Comparison of ENCODE assay signal across 8 mouse cellular contexts in the genomic region with DNA sequence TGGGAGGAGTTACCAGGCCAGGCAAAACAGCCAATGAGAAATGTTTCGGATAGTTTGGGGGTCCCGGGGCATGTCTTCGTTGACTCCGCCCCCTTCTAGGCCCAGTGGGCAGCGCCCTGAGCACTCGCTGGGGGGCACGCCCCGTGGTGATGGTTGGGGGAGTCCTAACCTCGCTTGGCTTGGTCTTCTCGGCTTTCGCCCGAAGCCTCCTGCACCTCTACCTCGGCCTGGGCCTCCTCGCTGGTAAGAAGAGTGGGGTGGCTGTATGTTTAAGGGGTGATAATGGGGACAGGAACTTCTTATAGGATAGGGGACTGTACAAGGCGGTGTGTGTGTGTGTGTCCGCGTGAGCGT. TPM values are rescaled to one million over a fixed set of nuclear protein-coding genes. Genes with fewer than 3 reads are reported as not detected.
DNase-seq lines count a peak whose midpoint lies in the region; ATAC-seq and TF ChIP-seq lines count a peak whose summit lies in the region.
"Had no signal": no experiment of that assay in that cellular context is flagged by ENCODE, and none has a peak within 500 bp of the region (broad histone marks: within the 10 kb centered on the region; RNA-seq: fewer than 3 reads in every experiment).

No protein-coding gene starts in this region.

- no peak for TF ChIP-seq CTCF in lung, embryonic 14.5 days (IDR thresholded peaks at IDR 0.05; ENCODE audit: low read depth)

- H3K9me3 ChIP-seq in lung, embryonic 14.5 days (ENCODE audit: low read depth, low read length) = no peaks in the 10 kb centered on the region
- no peaks in the 10 kb centered on the region for H3K9me3 ChIP-seq in forebrain, embryonic 16.5 days (ENCODE audit: control insufficient read depth, low read length)
- no peaks in the 10 kb centered on the region for H3K9me3 ChIP-seq in limb, embryonic 14.5 days (ENCODE audit: control insufficient read depth, low read length)
- no peaks in the 10 kb centered on the region for H3K9me3 ChIP-seq in stomach, embryonic 15.5 days

- H3K27me3 ChIP-seq in lung, embryonic 14.5 days (ENCODE audit: insufficient read depth, low read length) = peaks cover 36% of the 10 kb centered on the region
- H3K27me3 ChIP-seq in forebrain, embryonic 16.5 days (replicated peaks; ENCODE audit: control insufficient read depth, insufficient read depth, low read length) = peaks cover 44% of the 10 kb centered on the region
- H3K27me3 ChIP-seq in limb, embryonic 14.5 days (ENCODE audit: control insufficient read depth, insufficient read depth, low read length) = peaks cover 39% of the 10 kb centered on the region
- peaks cover 31% of the 10 kb centered on the region for H3K27me3 ChIP-seq in stomach, embryonic 15.5 days (replicated peaks)

- H3K4me2 ChIP-seq in lung, embryonic 14.5 days = peak overlapping the region; percentile 61
- peak overlapping the region; percentile 65 for H3K4me2 ChIP-seq in forebrain, embryonic 16.5 days (ENCODE audit: low read length)
- H3K4me2 ChIP-seq in limb, embryonic 14.5 days (replicated peaks; ENCODE audit: low read depth, low read length, severe bottlenecking) = peak overlapping the region; percentile 56
- peak overlapping the region; percentile 67 for H3K4me2 ChIP-seq in stomach, embryonic 15.5 days

- H3K36me3 ChIP-seq in lung, embryonic 14.5 days (ENCODE audit: insufficient read depth) = no peaks in the 10 kb centered on the region
- peaks cover 4% of the 10 kb centered on the region; the same call in 1 of the 2 replicates for H3K36me3 ChIP-seq in forebrain, embryonic 16.5 days (ENCODE audit: control insufficient read depth, insufficient read depth)
- H3K36me3 ChIP-seq in limb, embryonic 14.5 days (ENCODE audit: control insufficient read depth, insufficient read depth, low read length) = peaks cover 6% of the 10 kb centered on the region
- no peaks in the 10 kb centered on the region for H3K36me3 ChIP-seq in stomach, embryonic 15.5 days

- TF ChIP-seq POLR2A in limb, embryonic 14.5 days (IDR thresholded peaks at IDR 0.05; ENCODE audit: borderline replicate concordance, extremely low read depth, insufficient read depth, insufficient read length) = no peak

- H3K4me1 ChIP-seq in lung, embryonic 14.5 days (ENCODE audit: insufficient read depth) = 0 out of 2 replicates have a peak, but pooled peaks cover 8% of the 10 kb centered on the region
- H3K4me1 ChIP-seq in forebrain, embryonic 16.5 days (replicated peaks; ENCODE audit: control insufficient read depth, insufficient read depth, low read length) = peaks cover 31% of the 10 kb centered on the region
- H3K4me1 ChIP-seq in limb, embryonic 14.5 days (ENCODE audit: control insufficient read depth, insufficient read depth, low read length) = peaks cover 16% of the 10 kb centered on the region
- H3K4me1 ChIP-seq in stomach, embryonic 15.5 days = peaks cover 21% of the 10 kb centered on the region

- no peak overlapping the region for H3K27ac ChIP-seq in lung, embryonic 14.5 days (ENCODE audit: low read depth)
- no peak overlapping the region for H3K27ac ChIP-seq in forebrain, embryonic 16.5 days (ENCODE audit: low read length)
- no peak overlapping the region for H3K27ac ChIP-seq in limb, embryonic 14.5 days (replicated peaks; ENCODE audit: low read depth, low read length)
- no peak overlapping the region for H3K27ac ChIP-seq in stomach, embryonic 15.5 days

- DNase-seq in lung, embryonic 14.5 days = no peak
- DNase-seq in lung, postnatal 25 days (ENCODE audit: low spot score) = no peak
- no peak for DNase-seq in limb, embryonic 14.5 days (ENCODE audit: low spot score)
- DNase-seq in adipocyte (ENCODE audit: low spot score) = no peak
- DNase-seq in adrenal gland, adult 2 months = no peak
- DNase-seq: adrenal gland, adult 8-10 months had no signal

- ATAC-seq in lung, embryonic 14.5 days (ENCODE audit: insufficient read depth) = no peak
- no peak for ATAC-seq in forebrain, embryonic 16.5 days
- ATAC-seq in limb, embryonic 14.5 days (ENCODE audit: low FRiP score, low read depth) = 0 out of 2 replicates have a peak, but pooled peaks have one; percentile 25
- ATAC-seq in stomach, embryonic 15.5 days (ENCODE audit: insufficient read depth, low FRiP score, low read depth) = no peak

- H3K4me3 ChIP-seq in lung, embryonic 14.5 days (ENCODE audit: low read depth, low read length) = peak overlapping the region; percentile 31; the same call in 1 of the 2 replicates
- H3K4me3 ChIP-seq in forebrain, embryonic 16.5 days (replicated peaks; ENCODE audit: low read length) = peak overlapping the region; percentile 42
- H3K4me3 ChIP-seq in limb, embryonic 14.5 days (replicated peaks; ENCODE audit: low read length) = peak overlapping the region; percentile 33
- no peak overlapping the region for H3K4me3 ChIP-seq in stomach, embryonic 15.5 days (replicated peaks)

- 7% methylated on average over 18 of the region's 18 CpGs for WGBS in lung, embryonic 14.5 days
- 5% methylated on average over 18 of the region's 18 CpGs for WGBS in forebrain, embryonic 16.5 days
- 6% methylated on average over 13 of the region's 18 CpGs for WGBS in limb, embryonic 14.5 days
- WGBS in stomach, embryonic 15.5 days = 8% methylated on average over 18 of the region's 18 CpGs

- H3K9ac ChIP-seq in lung, embryonic 14.5 days = no peak overlapping the region
- no peak overlapping the region for H3K9ac ChIP-seq in forebrain, embryonic 16.5 days (replicated peaks; ENCODE audit: low read depth, low read length)
- H3K9ac ChIP-seq in limb, embryonic 14.5 days (ENCODE audit: low read depth, low read length, severe bottlenecking) = no peak overlapping the region
- no peak overlapping the region for H3K9ac ChIP-seq in stomach, embryonic 15.5 days

RNA-seq across cellular contexts. Expression of a gene that starts 2.3 kb away (rescaled TPM):
- polyA plus RNA-seq in lung, embryonic 14.5 days (2014; fragmentation: Nextera tagmentation; extraction: Ambion mirVana) = 0.23 and 0.63 TPM in 2 replicates
- polyA plus RNA-seq in forebrain, embryonic 16.5 days (2015; fragmentation: Nextera tagmentation; extraction: Ambion mirVana) = 3.1 and 4.8 TPM in 2 replicates
- 0.79 and 1.3 TPM in 2 replicates for polyA plus RNA-seq in limb, embryonic 14.5 days (2012; rRNA removed)
- polyA plus RNA-seq in limb, embryonic 14.5 days (2014; fragmentation: Nextera tagmentation; extraction: Ambion mirVana) = 0.21 and 0.47 TPM in 2 replicates
- 1.4 and 2.4 TPM in 2 replicates for polyA plus RNA-seq in stomach, embryonic 15.5 days (2015; fragmentation: Nextera tagmentation; extraction: Ambion mirVana)
- under 1 TPM in 1 of 2 experiments, not detected in 1; 0.73 TPM for total RNA-seq in adrenal gland, adult 2 months (2021)
- 0.68 and 2.4 TPM in 2 replicates for polyA plus RNA-seq in adrenal gland, adult 2 months (2012; rRNA removed)

RNA-seq across cellular contexts. Expression of a gene that starts 6.0 kb away (rescaled TPM):
- 4.4 and 6.2 TPM in 2 replicates for polyA plus RNA-seq in lung, embryonic 14.5 days (2014; fragmentation: Nextera tagmentation; extraction: Ambion mirVana)
- polyA plus RNA-seq in forebrain, embryonic 16.5 days (2015; fragmentation: Nextera tagmentation; extraction: Ambion mirVana) = 13.2 and 14.8 TPM in 2 replicates
- 9.3 and 11.1 TPM in 2 replicates for polyA plus RNA-seq in limb, embryonic 14.5 days (2012; rRNA removed)
- 9.2 and 9.6 TPM in 2 replicates for polyA plus RNA-seq in limb, embryonic 14.5 days (2014; fragmentation: Nextera tagmentation; extraction: Ambion mirVana)
- 6.9 and 9.8 TPM in 2 replicates for polyA plus RNA-seq in stomach, embryonic 15.5 days (2015; fragmentation: Nextera tagmentation; extraction: Ambion mirVana)
- 1 to 10 TPM; 2.7 to 3.7 TPM for total RNA-seq in adrenal gland, adult 2 months (2021)
- polyA plus RNA-seq in adrenal gland, adult 2 months (2012; rRNA removed) = 5.0 and 5.6 TPM in 2 replicates

RNA-seq across cellular contexts. Expression of a gene that starts 14.8 kb away (rescaled TPM):
- polyA plus RNA-seq in lung, embryonic 14.5 days (2014; fragmentation: Nextera tagmentation; extraction: Ambion mirVana) = 30.3 and 30.9 TPM in 2 replicates
- polyA plus RNA-seq in forebrain, embryonic 16.5 days (2015; fragmentation: Nextera tagmentation; extraction: Ambion mirVana) = 6.9 and 8.1 TPM in 2 replicates
- polyA plus RNA-seq in limb, embryonic 14.5 days (2012; rRNA removed) = 11.2 and 12.2 TPM in 2 replicates
- 11.7 and 12.2 TPM in 2 replicates for polyA plus RNA-seq in limb, embryonic 14.5 days (2014; fragmentation: Nextera tagmentation; extraction: Ambion mirVana)
- 10.9 and 13.6 TPM in 2 replicates for polyA plus RNA-seq in stomach, embryonic 15.5 days (2015; fragmentation: Nextera tagmentation; extraction: Ambion mirVana)
- 10 to 100 TPM in 1 of 2 experiments, 1 to 10 TPM in 1; 8.6 to 11.3 TPM for total RNA-seq in adrenal gland, adult 2 months (2021)
- polyA plus RNA-seq in adrenal gland, adult 2 months (2012; rRNA removed) = 25.3 and 27.8 TPM in 2 replicates

RNA-seq across cellular contexts. Expression of a gene that starts 22.9 kb away (rescaled TPM):
- polyA plus RNA-seq in lung, embryonic 14.5 days (2014; fragmentation: Nextera tagmentation; extraction: Ambion mirVana) = 180 and 198 TPM in 2 replicates
- polyA plus RNA-seq in forebrain, embryonic 16.5 days (2015; fragmentation: Nextera tagmentation; extraction: Ambion mirVana) = 174 and 180 TPM in 2 replicates
- polyA plus RNA-seq in limb, embryonic 14.5 days (2012; rRNA removed) = 167 and 171 TPM in 2 replicates
- 178 and 193 TPM in 2 replicates for polyA plus RNA-seq in limb, embryonic 14.5 days (2014; fragmentation: Nextera tagmentation; extraction: Ambion mirVana)
- polyA plus RNA-seq in stomach, embryonic 15.5 days (2015; fragmentation: Nextera tagmentation; extraction: Ambion mirVana) = 141 and 144 TPM in 2 replicates
- total RNA-seq in adrenal gland, adult 2 months (2021) = 10 to 100 TPM; 44.7 to 52.1 TPM
- polyA plus RNA-seq in adrenal gland, adult 2 months (2012; rRNA removed) = 54.7 and 56.2 TPM in 2 replicates

RNA-seq across cellular contexts. Expression of a gene that starts 24.8 kb away (rescaled TPM):
- 9.3 and 10.8 TPM in 2 replicates for polyA plus RNA-seq in lung, embryonic 14.5 days (2014; fragmentation: Nextera tagmentation; extraction: Ambion mirVana)
- 13.2 and 14.6 TPM in 2 replicates for polyA plus RNA-seq in forebrain, embryonic 16.5 days (2015; fragmentation: Nextera tagmentation; extraction: Ambion mirVana)
- polyA plus RNA-seq in limb, embryonic 14.5 days (2012; rRNA removed) = 15.1 and 15.7 TPM in 2 replicates
- 12.9 and 13.1 TPM in 2 replicates for polyA plus RNA-seq in limb, embryonic 14.5 days (2014; fragmentation: Nextera tagmentation; extraction: Ambion mirVana)
- 8.7 and 11.0 TPM in 2 replicates for polyA plus RNA-seq in stomach, embryonic 15.5 days (2015; fragmentation: Nextera tagmentation; extraction: Ambion mirVana)
- total RNA-seq in adrenal gland, adult 2 months (2021) = 1 to 10 TPM; 3.2 to 6.2 TPM
- 6.9 and 7.8 TPM in 2 replicates for polyA plus RNA-seq in adrenal gland, adult 2 months (2012; rRNA removed)
